Mouse (Mus musculus) heart, postnatal 14 days (tissue): Measurements from ENCODE around the gene Fam198a. TPM values are rescaled to one million over a fixed set of nuclear protein-coding genes. Genes with fewer than 3 reads are reported as not detected.

Experiments used
- DNase-seq, 2 experiments: peaks; one replicate each; pipeline ENCODE4 v3.0.0; 2021 to 2022
- intact Hi-C: fragments of 180-260 bp; cut with DNase I; formaldehyde crosslinking; loops from one replicate; pipeline ENCODE4 v1.15.1; 2025
- total RNA-seq, 2 experiments: library from RNA; stranded (reverse); gene quantifications; 2 replicates each; pipeline ENCODE4 v1.2.3; 2021

The Fam198a gene
- total RNA-seq, 2 experiments from 2014 or later: 1.7 to 1.8 TPM

DNA sequence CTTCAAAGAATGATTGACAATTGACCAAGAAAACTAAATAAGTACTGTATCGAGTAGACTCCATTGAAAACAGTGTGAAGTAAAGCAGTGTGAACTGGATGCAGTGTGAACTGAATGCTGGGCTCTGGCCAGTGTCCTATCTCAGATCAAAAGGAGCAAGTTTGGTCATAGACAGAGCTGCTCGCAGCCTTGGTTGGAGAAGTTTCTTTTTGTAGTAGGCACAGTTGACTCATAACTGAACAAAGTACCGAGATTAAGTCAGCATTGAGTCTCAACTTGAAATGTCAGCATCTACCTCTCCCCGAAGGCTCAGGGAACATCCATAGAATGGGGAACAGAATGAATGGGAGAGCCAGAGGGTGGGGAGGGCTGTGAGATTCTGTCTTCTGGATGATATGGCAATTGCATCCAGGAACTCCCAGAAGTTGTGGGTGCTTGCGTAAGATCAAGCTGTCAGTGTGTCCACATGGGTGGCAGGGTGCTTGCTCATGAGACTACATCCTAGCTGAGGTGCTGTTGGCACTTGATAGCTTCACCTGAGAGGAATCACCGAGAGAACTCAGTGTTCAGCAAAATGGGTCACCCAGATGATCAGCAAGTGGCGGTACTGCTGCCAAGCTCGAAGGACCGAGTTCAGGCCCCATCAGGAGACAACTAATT is 25.8 kb upstream of the Fam198a start:
- no peak for DNase-seq
- intact Hi-C loops: loop anchor here (5.0 kb wide), 1 partner anchor 48 kb away; no protein-coding TSS in a partner anchor

DNA sequence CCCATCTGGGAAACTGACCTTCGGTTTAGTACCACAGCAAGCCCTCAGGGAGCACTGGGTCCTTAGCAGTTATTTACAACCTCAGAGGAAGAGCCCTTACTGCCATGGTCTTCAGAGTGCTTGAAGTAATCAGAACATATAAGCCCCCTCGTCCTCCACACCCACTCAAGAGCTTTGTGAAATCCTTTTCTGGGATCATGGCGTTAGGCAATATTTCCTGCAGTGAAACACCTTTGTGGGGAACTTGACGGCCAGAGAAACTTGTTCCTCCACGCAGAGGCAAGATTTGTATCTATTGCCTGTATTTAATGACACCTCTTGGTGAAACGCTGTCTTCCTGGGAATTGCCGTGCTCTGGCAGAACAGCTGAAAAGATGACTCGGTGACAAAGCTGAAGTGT is 24.8 kb upstream of the Fam198a start:
- DNase-seq: no peak
- intact Hi-C loops: loop anchor here (5.0 kb wide), 1 partner anchor 49 kb away; no protein-coding TSS in a partner anchor

DNA sequence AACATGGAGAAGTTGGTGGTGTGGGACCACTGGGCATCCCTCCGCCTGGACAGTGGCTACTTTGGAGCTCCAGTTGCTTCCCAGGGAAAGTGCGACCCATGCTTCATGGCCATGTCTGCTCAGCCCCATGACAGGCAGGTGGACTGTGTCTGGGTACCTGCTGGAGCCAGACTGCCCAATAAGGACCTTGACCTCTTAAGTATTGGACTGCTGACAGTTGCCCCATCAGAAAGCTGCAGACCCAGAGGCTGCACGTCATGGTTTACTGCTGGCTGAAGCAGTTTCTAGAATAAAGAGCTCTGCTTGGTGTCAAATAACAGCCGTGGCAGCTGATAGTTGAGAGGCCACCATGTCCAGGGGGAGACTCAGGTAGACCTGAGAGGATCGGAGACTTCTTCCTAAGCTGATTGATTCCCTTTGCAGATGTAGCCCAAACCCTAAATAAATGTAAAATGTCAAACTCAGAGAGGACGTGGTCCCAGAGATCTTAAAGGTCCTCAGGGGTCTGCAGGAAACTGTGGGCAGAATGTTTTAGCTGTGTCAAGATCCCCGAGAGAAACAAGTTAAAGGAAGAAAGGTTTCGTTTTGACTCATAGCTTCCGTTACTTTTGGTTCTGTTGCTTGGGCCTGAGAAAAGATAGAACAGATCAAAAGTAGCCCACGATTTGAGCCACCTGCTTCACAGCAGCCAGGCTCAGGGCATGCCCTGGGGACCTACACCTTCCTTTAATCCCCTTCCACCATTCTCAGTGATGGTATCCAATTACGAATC is 24.0 kb upstream of the Fam198a start:
- no peak for DNase-seq
- intact Hi-C loops: loop anchor here (5.0 kb wide), 1 partner anchor 50 kb away; no protein-coding TSS in a partner anchor

DNA sequence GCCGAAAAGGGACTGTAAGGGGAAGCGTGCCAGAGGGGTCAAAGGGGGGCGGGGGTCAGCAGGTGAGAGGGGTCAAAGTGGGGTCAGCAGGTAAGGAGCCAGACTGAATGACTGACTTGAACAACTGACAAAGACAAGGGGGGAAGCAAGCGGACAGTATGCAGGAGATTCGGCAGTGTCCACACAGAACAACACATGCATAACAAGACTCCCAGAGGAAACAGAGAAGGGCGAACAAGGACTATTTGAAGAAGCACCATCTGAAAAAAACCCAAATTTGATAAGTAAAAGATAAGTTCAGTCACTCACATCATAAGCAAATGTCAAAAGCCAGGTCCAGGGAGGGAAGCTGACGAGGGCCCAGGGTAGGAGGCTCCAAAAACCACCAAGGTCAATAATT is 23.1 kb upstream of the Fam198a start:
- intact Hi-C loops: loop anchor here (5.0 kb wide), 1 partner anchor 50 kb away; no protein-coding TSS in a partner anchor
- no peak for DNase-seq

DNA sequence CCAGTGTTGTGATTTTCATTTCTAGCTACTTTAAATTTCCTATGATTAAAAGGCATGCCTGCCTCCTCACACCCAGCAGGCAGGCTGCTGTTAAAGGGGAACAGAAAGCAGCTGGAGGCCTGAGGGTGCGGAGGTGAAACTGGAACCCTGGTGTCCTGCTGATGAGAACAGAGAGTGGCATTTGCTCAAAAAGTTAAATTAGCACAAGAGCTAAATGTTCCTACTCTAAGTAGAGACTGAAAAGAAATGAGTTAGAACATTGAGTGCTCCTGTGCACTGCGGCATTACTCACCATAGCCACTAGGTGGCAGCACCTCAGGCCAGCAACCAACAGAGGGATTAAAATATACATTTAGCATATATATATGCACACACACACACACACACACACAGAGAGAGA is 22.3 kb upstream of the Fam198a start:
- peak; percentile 52 to 58 for DNase-seq
- intact Hi-C loops: loop anchor here (5.0 kb wide), 1 partner anchor 51 kb away; no protein-coding TSS in a partner anchor

DNA sequence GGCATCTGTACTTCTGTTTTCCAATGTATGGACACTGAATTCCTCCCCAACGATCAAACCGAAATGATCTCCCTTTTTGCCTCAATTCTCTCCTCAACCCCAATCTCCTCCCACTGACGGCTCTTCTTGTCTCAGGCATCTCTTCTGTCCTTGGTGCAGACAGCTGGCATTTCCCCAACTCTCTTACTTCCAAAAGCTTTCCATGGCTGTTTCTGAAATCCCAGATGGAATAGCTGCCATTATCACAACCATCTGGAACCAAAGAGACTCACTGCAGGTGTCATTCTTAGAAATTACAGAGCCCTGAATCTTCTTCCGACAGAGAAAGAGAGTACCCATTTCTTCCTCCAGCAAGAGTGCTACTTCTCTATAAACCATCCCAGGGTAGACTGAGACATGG is 15.9 kb upstream of the Fam198a start:
- intact Hi-C loops: no loop called here
- no peak for DNase-seq

DNA sequence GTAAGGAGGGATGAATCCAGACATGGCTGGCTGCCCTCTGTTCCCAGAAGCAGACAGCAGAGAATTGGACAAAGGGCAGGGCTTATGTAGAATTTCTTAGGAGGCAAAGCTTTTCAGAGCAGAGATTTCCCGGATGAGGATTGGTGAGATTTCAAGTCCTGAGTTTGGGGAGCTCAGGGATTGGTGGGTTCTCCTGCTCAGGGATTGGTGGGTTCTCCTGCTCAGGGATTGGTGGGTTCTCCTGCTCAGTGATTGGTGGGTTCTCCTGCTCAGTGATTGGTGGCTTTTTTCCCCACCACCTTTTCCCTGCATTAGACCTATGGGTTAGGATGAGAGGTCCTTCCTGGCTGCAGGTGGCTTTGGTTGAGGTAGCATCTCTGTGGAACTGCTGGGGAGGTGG is 13.8 kb upstream of the Fam198a start:
- intact Hi-C loops: no loop called here
- DNase-seq: no peak

DNA sequence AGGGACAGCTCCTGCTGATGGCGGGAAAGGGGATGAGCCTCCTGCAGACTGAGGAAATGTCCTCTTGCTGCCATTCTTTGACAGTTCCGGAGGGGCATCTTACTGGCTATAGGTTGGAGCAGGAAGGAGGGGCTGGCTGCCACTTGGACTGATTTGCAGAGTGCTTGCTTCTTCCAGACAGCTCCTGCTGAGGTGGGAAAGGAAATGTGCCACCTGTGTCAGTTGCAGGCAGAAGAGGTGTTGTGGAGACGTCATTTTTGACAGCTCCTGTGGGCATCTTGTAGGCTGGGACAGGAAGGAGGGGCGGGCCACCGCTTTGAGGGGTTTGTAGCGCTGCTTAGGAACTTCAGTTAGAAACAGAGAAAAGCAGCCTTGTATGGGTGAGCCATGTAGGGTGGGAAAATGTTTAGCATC is 13.3 kb upstream of the Fam198a start:
- DNase-seq: no peak
- intact Hi-C loops: no loop called here

DNA sequence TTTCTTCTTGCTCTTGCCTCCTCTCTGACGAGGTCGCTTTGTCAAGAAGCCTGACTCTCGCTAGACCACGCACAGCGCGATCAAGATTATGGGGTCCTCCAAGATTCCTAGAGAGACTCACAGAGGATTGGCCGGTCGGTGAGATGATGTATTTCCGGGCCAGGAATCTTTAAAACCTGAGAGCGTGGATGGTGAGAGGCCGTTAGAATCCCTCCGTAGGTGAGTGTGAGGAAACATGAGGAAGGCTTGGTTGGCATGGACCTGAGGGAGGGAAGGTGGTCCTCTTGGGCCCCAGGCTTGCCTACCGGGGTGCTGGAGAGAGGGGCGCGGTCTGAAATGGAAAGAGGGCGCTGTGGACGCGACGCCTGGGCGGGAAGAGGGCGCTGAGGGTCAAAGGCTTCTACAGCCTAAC is 12.8 kb upstream of the Fam198a start:
- no peak for DNase-seq
- intact Hi-C loops: no loop called here

DNA sequence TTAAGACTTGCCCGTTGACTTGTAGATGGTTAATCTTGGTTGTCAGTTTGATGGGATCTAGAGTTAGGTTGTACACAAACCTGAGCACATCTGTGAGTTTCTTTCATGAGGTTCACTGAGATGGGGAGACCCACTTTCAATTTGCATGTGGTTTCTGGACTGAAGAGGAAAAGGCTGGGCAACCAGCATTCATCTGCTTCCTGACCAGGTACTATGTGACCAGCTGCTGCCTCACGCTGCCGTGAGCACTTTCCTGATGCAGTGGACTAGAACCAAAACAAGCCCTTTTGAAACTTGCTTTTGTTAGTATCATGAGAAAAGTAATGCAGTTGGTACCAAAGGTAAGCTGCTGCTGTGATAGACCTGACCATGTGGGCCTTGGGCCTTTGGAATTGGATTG is 7.8 kb upstream of the Fam198a start:
- DNase-seq: no peak
- intact Hi-C loops: no loop called here

DNA sequence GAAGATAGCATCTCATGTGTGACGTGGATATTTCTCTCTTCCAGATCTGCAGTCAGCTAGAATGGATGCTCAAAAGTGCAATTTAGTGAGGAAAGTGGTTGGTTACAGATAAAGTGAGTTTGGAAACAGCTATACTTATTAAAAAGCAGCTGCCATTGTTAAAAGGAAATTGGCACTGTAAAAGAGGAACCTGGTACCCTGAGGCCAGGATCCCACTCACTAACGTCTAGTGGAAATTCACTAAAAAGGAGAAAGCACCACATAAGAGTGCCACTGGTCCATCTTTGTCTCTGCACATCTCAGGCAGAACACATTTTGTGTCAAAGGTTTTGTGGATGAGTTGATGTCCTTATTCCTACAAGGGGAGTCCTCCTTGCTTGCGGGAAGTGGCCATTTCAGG is 7.2 kb upstream of the Fam198a start:
- intact Hi-C loops: no loop called here
- DNase-seq: no peak

DNA sequence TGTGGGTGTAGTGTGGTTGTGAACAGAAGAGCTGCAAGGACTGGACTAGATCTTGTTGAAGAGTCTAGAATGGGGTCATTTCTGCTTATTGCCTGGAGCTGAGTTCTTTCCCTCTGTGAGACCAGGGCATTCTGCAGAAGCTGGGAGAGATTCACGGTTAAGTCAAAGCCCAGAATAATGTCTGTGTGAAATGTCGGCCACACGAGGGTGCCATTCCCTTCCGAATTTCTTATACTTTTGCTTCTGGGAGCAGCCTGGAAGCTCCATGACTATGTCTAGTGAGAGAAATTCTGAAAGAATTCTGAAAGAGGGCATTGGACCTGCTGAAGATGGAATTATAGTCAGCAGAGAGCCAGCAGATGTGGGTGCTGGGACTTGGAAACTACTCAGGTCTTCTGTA is 3.0 kb upstream of the Fam198a start:
- peak; percentile 70 to 76 for DNase-seq
- intact Hi-C loops: loop anchor here (1.0 to 2.0 kb wide), 2 partner anchors 38 to 363 kb away; no protein-coding TSS in a partner anchor

DNA sequence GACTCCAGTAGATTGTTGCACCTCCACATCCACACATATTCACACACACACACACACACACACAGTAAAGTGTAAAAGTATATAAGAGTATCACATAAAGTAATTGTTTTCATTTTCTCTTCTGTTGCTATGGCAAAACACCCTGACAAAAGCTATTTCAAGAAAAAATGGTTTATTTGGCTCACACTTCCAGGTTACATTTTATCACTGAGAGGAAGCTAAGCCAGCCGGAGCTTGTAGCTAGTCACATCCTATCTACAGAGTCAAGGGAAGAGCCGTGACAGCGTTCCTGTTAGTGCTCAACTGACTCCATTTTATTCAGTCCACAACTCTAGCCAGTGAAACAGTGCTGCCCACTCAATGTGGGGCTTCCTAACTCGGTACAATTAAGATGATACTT is 2.4 kb upstream of the Fam198a start:
- intact Hi-C loops: loop anchor here (1.0 kb wide), 1 partner anchor 37 kb away; no protein-coding TSS in a partner anchor
- DNase-seq: no peak

DNA sequence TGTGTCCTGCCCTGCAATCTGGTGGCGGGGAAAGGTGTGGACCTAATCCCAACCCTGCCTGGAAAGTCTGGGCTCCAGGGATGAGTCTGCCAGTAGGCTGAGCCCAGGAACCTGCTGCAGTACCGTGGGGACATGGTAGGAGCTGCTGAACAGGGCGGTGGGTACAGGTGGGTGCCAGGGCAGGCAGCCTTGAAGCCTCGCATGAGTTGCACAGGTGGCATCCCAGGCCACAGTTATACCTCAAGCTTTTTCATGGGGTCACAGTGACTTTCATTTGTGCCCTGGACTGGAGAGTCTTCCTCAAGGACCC is 281 bp downstream of the Fam198a start:
- intact Hi-C loops: no loop called here
- no peak for DNase-seq

DNA sequence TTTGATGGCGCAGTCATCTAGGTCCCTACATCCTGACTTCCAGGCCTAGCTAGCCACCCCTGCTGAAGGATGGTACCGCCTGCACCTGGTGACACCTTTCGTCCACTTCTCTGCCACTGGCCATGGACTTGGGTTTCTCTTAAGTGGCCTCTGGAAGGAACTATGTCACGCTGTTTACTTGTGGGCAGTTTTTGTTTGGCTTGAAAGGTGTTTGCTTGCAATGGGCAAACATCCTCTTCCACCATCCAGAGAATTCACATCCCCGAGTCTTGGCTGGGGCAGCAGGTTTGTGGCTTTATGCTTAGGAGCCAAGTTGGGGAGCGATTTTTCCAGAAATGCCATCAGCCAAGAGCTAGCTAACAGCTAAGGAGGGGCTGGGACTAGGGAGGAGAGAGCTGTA is 1.8 kb downstream of the Fam198a start:
- no peak for DNase-seq
- intact Hi-C loops: no loop called here

DNA sequence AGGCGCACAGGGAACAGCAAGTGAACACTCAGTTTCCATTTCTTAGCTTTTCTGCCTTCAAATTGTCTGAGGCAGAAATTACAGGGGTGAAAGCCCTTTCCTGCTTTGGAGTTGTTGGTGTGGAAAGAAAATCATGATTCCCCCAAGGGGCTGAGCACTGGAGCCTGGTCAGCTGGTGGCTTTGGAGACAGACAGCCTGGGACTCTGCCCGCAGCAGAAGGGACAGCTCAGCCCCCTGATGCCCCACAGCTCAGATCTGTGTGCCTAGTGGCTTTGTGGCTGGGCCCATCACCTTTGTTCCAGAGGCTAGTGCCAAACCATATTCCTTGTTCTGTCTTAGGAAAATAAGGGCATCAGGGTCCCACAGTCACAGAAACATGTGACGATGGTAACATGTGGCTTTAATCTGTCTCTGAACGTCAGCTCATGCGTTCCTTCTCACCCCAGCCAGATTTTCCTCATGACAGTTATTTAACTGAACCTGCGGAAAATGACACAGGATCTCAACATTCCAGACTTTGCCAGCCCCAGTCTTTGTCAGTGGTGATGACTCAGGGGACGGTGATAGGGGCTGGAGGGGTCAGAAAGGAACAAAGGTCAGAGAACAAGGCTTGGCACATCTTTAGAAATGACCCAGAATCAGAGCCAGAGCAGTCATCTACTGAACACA is 9.3 kb downstream of the Fam198a start:
- intact Hi-C loops: no loop called here
- DNase-seq: no peak

DNA sequence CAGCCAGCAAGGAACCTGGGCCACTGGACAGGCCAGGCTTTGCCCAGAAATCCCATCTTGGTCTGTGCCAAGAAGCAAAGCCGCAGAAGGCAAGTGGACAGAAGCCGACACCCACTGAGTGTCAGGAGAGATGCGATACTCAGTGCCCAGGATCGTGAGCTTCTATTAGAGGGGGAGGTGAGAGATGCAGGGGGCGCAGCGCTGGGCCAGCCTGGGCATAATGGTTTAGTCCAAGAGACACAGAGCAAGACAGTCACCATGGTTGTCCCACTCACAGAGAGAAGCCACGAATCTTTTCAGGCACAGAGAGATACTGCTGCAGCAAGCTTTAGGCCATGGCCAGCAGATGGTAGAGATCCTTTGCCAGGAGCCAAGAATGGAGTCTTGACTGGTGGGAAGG is 14.2 kb downstream of the Fam198a start:
- intact Hi-C loops: no loop called here
- DNase-seq: no peak

DNA sequence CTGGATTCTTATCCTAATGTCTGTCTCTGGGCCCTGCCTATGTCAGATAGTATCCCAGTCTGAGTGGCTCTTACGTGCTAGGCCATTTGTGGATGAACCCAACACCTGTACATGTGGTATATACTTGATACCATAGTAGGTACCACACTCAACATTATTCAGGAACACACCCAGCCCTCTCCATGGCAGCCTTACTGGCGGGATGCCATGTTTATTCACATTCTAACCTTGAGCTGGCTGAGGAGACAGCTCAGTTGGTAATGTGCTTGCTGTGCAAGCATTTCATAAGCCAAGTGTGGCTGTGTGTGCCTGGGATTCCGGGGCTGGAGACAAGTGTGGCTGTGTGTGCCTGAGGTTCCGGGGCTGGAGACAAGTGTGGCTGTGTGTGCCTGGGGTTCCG is 17.5 kb downstream of the Fam198a start:
- intact Hi-C loops: no loop called here
- no peak for DNase-seq

DNA sequence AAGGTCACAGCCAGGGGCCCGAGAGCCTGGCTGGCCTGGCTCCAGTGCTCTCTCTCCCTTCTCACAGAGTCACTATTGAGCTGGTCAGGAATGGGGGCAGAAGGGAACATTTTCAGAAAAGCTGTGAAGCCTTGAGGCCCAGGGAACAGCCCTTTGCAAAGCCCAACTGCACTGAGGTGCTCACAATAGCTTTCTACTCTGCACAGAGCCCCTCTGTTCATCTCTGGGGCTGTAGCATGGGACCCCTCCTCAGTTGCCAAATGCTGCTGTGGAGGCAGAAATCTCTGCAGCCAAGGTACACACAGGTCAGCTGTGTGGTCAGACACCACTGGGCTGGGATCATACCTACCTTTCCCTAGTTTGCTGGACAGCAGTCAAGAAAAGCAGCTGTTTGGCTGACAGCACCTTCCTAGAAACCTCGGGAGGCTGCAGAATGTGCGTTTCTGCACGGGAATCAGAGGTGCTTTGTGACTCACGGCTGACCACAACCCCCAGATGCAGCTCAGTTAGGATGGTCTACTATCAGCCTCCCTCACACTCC is 19.1 kb downstream of the Fam198a start:
- intact Hi-C loops: no loop called here
- DNase-seq: no peak

DNA sequence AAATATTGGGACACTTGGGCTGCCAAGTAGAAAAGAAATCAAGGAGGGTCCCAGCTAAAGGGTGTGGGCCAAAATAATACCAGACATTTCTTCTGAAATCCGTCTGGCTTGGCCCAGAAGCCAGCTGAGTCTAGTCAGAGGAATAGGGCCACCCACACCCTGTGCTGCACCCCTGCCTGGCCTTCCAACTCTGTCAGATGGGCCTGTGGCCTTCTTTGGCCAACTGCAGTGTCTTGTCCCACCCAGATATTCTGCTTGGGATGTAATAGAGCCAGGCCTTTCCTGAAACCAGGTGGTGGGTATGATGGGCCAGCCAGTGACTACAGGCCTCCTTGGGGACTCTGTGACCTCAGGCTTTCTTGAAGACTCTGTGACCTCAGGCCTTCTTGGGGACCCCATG is 22.4 kb downstream of the Fam198a start:
- intact Hi-C loops: no loop called here
- DNase-seq: peak; percentile 34 to 45
